Mouse (Mus musculus) G1E (cell line): ENCODE data around the gene Zfp961.

Experiments used
- CTCF ChIP-seq: IDR thresholded peaks from 2 replicates; pipeline ENCODE4 v1.5.1; 2012; ENCODE audit warnings: low read depth, low read length, inconsistent platforms, mixed read lengths
- GATA1 ChIP-seq: IDR thresholded peaks from 2 replicates; pipeline ENCODE4 v1.6.1; 2012; ENCODE audit warnings: borderline replicate concordance, low read length, inconsistent platforms, mixed read lengths

GRCm38 (mm10) chr8:72002942-72003341 lies 52.1 kb downstream of the Zfp961 start:
- TF ChIP-seq CTCF (no peak), GATA1 (no peak)
